Mouse (Mus musculus) ZHBTc4 (cell line): Measurements from ENCODE around the gene Snx17.
"Not testable (repeated sequence)": the region's sequence is repeated elsewhere in the genome, so short reads cannot be mapped to it uniquely, and the experiment has no call there.

Source experiments
- DNase-seq: peaks from one replicate; pipeline ENCODE4 v3.0.0-alpha.2; 2011; ENCODE audit warnings: low read depth, low spot score

The Snx17 gene

GRCm38 (mm10) chr5:31196207-31196606, 3.2 kb downstream of the Snx17 start:
- DNase-seq: no peak

DNA sequence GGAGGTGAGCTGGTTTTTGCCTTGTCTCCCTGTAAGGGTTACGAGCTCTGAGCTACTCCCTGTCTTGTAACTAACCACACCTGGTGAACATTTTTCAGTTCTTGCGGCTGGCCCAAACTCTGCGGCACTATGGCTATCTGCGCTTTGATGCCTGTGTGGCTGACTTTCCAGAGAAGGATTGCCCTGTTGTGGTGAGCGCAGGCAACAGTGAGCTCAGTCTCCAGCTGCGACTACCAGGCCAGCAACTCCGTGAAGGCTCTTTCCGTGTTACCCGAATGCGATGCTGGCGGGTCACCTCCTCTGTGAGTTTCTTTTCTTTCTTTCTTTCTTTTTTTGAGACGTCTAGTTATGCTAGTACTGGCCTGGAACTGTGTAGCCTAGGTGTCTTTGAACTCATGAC, 4.0 kb downstream of the Snx17 start:
- no peak for DNase-seq

- no peak for DNase-seq
These were observed 5.1 kb downstream of the Snx17 start for GRCm38 (mm10) chr5:31198170-31198569.

GRCm38 (mm10) chr5:31198616-31199320, 5.7 kb downstream of the Snx17 start:
- DNase-seq: no peak

DNA sequence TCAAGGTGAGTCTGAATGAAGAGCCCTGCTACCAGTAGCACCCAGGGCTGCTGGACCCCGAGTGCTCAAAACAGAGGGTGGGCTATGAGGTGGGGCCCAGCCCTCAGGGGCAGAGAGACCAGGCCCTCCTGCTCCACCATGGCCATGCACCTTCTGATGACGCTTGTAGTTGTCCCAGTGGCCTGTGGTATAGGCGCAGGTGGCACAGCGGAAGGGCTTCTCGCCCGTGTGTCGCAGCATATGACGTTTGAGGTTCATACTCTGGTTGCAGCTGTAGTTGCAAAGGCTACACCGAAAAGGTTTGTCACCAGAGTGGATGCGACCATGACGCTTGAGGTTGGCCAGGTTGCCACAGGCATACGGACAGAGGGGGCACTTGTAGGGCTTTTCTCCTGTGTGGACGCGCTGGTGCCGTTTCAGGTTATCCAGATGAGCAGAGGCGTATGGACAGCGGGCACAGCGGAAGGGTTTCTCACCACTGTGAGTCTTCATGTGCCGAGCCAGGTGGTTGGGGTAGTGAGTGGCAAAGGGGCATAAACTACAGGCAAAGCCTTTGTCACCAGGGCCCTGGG, 6.4 kb downstream of the Snx17 start:
- peak; percentile 9 for DNase-seq

DNA sequence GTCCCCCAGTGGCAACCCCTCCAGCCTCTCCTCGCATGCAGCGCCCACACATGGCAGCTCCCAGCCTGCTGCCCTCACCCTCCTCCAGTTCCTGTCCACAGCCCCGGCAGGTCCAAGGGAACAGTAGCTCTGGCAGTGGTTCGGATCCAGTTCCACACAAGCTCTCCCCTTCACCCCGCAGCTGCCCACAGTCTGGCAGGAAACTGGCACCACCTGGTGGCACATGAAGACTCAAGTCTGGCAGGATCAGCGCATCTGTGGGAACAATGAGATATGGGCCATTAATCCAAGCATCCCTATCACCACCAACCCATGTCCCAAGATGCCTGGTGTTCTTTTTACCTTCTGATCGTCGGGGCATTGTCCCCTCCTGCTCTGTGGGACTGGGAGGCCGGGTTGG, 6.9 kb downstream of the Snx17 start:
- DNase-seq: peak; percentile 18

DNA sequence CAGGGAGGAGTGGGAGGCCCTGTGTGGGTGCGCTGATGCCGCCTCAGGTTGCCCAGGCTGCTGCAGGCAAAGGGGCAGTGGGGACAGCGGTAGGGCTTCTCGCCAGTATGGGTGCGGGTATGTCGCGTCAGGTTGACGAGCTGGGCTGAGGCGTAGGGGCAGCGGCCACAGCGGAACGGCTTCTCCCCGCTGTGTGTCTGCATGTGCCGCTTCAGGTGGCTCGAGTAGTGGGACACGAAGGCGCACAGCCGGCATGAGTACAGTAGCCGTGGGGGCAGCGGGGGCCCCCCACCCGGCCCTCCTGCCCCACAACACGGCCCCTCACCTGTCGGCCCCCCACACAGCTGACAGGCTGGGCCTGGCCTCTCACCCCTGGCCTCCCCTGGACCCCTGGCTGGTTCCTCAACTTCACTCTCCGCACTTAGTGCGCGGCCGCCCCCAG, 7.3 kb downstream of the Snx17 start:
- peak; percentile 17 for DNase-seq

DNA sequence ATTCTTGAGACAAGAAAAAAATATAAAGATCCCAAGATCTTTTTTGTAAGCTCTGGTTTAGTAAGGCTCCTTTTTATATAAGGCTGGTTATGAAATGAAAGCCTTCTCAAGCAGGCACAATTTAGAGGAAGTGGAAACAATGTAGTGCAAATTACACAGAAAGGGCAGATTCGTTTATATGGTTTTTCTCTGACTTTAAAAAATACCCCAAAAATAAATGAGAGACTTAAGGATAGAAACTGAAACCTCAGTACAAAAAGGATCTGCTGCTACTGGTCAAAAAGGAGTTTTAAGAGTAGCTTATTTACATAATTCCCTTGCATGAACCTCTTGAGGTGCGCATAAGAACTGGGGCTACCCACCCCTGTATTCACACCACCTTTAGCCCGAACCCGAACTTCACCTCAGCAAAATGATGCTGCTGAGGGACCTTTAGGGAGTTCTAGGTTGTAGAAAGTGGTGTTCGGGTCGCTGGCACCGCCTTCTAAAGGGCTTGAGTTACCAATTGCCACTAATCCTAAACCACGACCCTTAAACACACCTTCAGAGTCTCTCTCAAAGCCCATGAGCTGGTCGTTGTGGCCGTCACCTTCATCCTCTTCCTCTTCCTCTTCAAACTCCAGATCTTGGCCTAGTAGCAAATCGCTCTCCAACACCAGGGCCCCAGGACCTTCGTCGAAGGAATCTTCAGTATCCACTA, 8.2 kb downstream of the Snx17 start:
- no peak for DNase-seq

GRCm38 (mm10) chr5:31201742-31202590, 8.9 kb downstream of the Snx17 start, which contains the start of gene Zfp513:
TSS of gene Zfp513 (minus strand) at chr5:31202303.
- DNase-seq: peak; percentile 99

DNA sequence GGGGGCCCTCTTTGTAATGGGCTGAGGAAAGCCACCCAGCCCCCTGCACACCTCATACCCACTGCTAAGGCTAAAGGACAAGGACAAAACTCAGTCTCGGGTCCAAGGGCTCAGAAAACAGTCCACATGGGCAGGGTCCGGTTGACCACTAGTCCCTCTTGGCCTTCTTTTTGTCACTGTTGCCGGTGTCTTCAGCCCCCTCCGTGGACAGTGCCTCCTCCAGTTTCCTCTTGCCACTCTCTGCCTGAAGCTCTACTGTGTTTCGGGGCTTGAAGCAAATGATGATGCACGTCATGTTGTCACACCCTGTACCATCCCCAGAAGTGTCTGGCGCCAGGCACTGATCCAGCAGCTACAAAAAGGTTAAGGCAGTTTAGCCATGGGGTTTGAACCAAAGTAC, 9.9 kb downstream of the Snx17 start:
- DNase-seq: no peak

DNA sequence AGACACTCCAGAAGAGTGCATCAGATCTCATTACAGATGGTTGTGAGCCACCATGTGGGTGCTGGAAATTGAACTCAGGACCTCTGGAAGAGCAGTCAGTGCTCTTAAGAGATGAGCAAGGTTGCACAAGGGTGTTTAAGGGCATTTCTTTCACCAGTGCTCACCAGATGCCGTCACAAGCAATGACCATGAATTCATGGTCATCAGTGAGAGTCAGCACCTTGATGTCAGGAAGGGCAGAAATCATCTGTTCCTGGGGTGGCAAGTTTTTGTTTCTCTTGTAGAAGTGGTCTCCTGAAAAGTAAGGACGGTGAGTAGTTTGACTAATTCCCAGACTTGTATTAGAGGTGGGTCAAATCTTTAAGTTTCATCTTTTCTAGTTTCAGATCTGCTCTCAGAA, 10.8 kb downstream of the Snx17 start:
- DNase-seq: no peak

- no peak for DNase-seq
These were observed 11.4 kb downstream of the Snx17 start for GRCm38 (mm10) chr5:31204421-31204820.

DNA sequence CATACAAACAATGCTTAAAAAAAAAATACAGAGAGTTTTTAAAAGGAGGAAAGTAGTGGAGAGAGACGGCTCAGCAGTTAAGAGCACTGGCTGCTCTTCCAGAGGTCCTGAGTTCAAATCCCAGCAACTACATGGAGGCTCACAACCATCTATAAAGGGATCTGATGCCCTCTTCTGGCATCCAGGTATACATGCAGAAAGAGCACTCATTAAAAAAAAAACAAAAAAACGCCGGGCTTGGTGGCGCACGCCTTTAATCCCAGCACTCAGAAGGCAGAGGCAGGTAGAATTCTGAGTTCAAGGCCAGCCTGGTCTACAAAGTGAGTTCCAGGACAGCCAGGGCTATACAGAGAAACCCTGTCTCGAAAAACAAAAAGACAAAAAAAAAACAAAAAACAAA, 23.5 kb downstream of the Snx17 start:
- DNase-seq: not testable (repeated sequence)

GRCm38 (mm10) chr5:31218294-31218693, 25.3 kb downstream of the Snx17 start:
- peak; percentile 40 for DNase-seq

- DNase-seq: peak; percentile 67
These were observed 26.0 kb downstream of the Snx17 start for GRCm38 (mm10) chr5:31219070-31219469.

DNA sequence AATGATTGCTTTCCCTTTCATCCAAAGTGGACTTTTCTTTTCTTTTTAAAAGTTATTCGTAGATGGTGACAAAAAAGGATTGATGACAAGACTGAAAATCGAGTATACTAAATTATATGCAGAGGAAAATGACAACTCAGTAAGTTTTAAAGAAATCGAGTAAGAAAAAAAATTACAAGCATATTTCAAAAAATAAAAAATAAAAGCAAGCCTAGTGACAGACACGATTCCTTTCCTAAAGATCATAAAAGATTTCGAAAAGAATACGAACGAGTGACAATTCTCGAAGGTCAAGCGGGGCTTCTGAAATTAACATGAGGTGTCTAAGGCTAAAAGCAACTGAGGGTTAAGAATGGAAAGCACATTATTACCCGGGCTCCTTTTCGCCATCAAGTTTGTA, 26.4 kb downstream of the Snx17 start:
- no peak for DNase-seq

DNA sequence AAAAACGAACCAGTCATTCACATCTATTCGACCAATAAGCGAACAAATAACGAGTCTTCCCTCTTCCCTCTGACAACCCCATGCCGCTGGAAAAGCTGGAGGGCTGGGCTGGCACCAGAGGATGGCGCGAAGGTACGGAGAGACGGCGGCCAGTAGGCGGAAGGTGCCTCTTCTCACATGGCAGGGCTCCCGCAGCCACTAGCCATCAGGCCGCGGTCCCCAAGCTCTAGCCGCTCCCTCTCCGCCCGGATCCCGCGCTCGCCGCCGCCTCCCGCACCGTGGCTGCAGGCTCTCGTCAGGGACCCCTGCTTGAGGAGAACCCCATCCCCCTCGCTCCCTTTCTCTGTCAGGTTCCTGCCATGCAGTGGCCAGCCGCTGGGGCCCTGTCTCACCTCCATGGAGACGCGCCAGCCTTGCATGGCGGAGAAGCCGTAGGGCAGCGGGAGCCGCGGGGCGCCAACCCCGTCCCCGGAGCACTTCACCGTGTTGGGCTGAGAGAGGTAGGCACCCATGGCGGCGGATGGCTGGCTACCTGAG, 27.0 kb downstream of the Snx17 start:
- DNase-seq: peak; percentile 82

- peak; percentile 98 for DNase-seq
These were observed 27.6 kb downstream of the Snx17 start, which contains the start of gene Ppm1g for GRCm38 (mm10) chr5:31220448-31221303. TSS of gene Ppm1g (minus strand) at chr5:31220687.

DNA sequence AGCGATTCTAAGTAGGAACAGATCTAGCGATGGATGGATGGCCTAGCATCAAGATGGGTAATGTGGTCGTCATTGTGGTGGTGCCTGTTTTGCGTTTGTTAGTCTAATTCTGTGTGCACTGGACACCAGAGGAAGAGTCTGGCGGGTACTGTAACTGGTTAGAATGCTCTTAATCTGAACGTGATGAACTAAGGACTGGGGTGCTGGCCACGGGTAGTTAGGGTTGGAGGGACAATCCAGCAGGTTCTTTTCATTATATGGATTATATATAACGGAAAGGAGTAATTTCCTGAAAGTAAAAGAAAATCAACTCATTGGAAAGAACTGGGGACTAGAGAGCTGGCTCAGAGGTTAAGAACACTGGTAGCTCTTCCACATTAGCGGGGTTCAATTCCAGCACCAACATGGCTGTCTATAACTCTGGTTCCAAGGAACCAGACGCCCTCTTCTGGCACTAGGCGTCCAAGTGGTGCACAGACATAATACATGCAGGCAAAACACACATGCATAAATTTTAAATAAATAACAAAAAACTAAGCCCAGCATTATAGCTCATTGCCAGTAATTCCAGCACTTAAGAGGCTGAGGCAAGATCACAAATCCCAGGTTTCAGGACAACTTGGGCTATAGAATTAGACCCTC, 28.4 kb downstream of the Snx17 start:
- peak; percentile 78 for DNase-seq

DNA sequence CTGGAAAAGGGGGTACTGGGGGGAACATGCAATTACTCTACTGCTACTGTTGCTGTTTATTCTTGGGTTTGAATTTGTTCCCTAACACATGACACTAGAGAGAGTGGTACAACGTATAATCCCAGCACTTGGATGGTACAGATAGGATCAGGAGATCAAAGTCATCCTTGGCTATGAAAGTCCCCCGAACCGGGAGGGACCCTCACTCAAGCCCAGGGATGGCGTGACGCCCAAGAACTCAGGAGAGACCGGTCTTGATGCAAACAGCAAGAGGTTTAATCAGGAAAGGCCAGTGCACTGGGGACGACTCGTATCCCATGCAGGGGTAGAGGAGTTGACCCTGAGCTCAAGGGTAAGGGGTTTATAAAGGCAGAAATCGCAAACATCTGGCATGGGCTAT, 29.7 kb downstream of the Snx17 start:
- DNase-seq: no peak
